Mouse (Mus musculus): ENCODE results near the gene Tmtc2.

The Tmtc2 gene

DNA sequence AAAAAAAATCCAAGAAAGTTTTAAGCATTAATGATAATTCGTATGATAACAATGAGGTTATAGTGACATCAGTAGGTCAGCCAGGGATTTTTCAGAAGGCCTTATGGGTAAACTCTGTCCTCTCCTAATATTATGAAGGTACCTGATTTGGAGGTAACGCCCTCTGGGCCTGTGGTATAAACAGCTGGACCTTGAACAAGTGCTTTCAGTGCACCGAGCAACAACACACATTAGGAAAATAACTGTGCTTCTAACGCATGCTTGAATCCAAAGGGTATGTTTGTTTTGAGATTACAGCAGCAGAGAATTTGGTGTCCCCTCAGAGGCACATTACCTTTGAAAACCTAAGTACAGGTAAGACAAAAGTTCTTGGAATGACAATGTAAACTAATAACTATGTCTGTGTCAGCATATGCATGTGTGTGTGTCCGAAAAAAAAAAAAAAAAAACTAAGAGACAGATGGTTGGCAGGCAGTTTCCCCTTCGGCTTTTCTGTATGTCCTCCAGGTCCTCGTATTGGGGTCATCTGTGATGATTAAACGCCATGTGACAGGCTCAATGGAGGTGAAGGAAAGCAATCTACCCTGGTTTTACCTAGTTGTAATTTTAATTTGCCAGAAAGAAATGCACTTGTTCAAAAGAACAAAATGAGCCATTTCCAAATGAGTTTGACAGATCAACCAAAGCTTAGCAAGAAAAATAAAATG is 6.3 kb downstream of the Tmtc2 start:
- peak; percentile 69; the same call in 1 of the 2 replicates for TF ChIP-seq GATA4 (IDR thresholded peaks at IDR 0.05; ENCODE audit: insufficient replicate concordance, low read length)

DNA sequence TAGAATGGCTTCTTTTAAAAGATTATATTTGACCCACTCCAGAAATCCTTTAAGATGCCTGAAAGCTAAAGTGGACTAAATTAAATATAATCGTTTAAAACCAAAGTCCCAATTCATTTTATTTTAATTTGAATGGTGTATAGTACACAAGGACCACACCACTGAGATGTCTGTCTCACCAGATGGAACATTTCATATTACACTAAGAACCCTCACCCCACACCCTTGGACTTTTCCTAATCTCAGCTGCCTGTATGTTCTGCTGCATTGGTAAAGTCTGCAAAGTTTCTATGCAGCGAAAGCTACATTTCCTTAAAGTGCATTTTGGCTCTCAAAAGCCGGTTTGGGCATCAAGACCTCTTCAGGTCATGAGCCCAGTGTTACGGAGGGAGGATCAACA is 12.7 kb downstream of the Tmtc2 start:
- TF ChIP-seq GATA4 (IDR thresholded peaks at IDR 0.05; ENCODE audit: insufficient replicate concordance, low read length) = no peak

DNA sequence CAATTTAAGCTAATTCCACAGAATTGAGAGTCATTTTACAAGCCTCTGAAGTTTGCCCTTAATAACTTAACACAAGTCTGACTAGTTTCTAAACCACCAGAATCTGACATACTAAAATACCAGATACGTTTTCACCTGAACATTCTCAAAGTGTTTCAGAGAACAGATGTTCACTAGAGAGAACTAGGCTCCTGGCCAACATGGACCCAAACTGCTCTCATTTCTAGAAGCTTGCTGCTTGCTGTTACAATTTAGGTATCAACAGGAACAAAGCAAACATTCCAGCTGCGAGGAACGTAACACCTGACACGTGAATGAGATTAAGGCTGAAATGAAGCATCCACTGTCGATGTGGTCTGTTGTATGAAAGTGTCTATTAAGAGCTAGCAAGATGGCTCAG is 16.7 kb downstream of the Tmtc2 start:
- no peak for TF ChIP-seq GATA4 (IDR thresholded peaks at IDR 0.05; ENCODE audit: insufficient replicate concordance, low read length)

DNA sequence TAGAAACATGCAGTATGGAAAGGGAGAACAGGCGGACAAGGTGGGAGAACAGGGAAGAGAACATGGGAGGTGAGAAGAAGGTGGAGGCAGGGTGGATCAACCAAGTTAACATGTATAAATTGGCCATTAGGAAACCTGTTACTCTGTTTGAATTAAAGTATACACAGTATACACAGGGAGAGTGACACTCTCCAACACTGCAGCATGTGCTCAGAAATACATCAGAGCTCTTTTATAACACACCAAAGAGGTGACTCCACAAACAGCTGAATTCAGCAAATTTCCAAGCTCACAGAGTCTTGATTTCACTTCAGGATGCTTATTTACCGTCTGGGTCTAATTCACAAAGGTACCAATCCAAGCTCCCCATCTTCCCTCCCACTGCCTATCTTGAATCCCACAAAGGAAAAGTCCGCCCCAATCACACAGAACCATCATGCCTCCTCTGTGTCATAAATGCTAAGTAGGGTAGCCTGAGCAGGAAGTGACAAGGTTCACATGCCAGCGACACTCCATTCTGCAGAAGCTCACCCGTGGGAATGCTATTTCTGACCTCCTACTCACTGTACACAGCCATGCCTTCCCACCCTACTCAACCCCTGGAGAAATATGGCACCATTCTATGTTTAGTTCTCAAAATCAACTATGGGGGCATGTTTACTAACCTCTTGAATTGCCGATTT is 17.2 kb downstream of the Tmtc2 start:
- TF ChIP-seq GATA4 (IDR thresholded peaks at IDR 0.05; ENCODE audit: insufficient replicate concordance, low read length) = no peak

DNA sequence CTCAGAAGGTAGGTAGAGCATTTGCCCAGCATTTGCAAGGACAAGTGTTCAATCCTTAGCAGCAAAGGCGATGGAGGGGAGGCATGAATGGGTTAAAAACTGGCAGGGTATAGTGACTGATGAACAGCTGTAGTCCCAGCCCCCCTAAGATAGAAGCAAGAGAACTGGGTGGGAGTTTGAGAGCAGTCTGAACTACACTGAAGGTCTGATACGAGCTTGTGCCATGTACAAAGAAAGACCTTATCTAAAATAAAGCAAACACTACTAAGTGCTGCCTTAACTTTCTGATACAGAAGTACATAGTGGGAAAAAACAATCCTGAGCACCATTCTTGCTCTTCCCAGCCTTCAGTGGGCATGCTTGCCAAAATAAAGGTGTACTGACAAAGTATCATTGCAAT is 20.1 kb downstream of the Tmtc2 start:
- no peak for TF ChIP-seq GATA4 (IDR thresholded peaks at IDR 0.05; ENCODE audit: insufficient replicate concordance, low read length)

DNA sequence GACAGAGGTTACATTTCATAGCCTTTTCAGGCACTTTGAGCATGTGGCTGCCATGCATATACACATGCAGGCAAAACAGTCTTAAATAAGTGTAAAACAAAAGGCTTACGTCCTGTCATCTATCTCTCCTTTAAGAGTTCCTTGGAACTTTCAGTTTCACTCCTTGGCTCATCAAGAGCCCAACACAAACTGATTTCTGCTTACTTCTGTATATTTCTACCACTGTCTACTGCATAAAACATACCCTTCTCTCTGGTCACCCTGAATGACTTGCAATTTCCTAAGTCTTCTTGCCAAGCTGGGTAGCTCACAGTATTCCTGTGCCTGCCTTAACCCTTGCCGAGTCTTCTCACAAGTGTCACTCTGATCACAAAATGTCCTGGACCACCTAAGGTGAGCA is 26.2 kb downstream of the Tmtc2 start:
- no peak for TF ChIP-seq GATA4 (IDR thresholded peaks at IDR 0.05; ENCODE audit: insufficient replicate concordance, low read length)

DNA sequence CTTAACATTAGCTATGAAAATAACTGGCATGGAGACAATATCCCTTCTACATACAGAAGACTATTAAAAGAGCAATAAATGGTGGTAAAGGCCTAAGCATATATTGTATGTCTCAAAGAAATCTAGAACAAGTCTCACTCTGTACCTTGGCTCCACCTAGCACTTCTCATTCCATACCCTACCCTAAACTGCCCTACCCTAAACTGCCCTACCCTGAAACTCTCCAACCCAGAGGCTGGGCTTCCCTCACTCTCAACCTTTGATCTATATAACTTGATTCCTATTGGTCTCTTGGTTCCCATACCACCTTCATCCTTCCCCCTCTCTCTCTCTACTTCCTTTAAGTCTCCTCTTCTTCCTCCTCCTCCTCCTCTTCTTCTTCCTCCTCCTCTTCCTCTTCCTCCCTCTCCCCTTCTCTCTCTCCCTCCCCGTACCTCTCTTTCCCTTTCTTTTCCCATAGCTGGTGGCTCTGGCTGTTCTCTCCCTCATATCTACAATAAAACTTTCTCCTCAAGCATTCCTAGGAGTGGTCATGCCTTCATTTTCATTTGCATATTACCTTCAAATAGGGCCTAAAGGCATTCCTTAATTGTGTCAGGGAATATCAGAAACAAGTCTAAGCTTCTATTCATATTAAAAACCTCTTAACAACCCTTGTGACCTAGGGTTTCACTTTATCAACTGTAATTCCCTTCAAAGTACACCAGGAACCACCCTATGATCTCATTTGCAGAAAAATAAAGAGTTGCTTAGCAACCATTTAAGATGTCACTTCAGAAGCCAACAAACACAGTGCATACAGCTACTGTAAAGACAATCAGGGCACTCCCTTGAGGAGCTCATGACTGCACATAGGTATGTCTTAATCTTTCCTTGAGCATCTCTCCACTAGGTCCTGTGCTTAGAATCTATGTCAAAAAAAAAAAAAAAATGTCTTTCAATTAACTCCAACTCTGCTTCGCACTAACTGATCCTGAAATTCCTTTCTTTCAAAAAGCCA is 29.9 kb downstream of the Tmtc2 start:
- no peak for TF ChIP-seq GATA4 (IDR thresholded peaks at IDR 0.05; ENCODE audit: insufficient replicate concordance, low read length)

DNA sequence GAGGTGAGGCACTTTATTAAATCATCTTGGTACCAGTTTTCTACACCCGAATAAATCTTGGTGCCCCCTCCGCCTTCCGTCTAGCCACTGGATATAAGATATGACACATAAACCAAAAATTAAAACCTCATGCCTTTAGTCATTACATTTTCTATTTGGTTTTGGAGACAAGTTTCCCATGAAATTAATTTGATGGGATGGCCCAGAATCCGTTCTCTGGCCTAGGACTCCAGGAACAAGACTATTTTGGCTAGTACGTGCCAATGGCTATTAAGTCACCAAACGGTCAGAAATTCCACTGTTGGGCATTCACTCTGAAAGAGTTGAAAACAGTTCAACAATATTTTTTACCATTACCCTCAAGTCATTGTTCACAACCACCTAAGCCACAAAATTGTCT is 32.2 kb downstream of the Tmtc2 start:
- TF ChIP-seq GATA4 (IDR thresholded peaks at IDR 0.05; ENCODE audit: insufficient replicate concordance, low read length) = no peak

DNA sequence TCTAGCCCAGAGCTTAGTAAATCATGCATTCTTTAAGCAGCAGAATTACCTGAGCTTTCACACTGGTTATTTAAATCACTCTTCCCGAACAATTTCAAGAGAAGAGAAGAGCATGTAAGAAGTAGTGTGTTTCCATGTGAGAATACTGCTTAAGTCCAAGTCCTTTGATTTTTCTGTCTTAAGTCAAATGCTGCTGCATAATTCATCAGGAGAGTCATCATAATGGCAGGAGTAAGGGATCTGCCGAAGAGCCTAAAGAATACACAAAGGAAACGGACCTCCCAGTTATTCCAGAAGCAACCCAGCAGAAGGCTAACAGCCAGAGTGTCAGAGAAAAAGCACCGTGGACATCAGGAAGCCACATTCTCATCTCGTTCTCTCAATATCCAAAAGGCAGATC is 34.6 kb downstream of the Tmtc2 start:
- TF ChIP-seq GATA4 (IDR thresholded peaks at IDR 0.05; ENCODE audit: insufficient replicate concordance, low read length) = no peak

DNA sequence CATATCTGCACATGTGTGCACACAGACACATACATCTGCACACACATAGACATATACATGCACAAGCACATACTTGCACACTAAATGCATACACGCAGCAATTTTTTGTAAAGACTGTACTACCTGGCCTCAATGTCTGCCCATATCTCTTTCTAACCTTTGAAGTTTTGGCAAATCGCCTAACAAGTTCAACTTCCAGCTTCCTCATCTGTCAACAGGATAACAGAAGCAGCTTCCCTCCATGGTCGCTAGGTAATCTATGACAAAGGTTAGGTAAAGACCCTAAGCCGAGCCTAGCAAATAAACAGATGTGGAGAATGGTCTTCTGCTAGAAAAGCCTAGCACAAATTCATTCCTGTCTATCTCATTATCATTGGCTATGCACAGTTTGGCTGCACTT is 37.3 kb downstream of the Tmtc2 start:
- TF ChIP-seq GATA4 (IDR thresholded peaks at IDR 0.05; ENCODE audit: insufficient replicate concordance, low read length) = no peak

DNA sequence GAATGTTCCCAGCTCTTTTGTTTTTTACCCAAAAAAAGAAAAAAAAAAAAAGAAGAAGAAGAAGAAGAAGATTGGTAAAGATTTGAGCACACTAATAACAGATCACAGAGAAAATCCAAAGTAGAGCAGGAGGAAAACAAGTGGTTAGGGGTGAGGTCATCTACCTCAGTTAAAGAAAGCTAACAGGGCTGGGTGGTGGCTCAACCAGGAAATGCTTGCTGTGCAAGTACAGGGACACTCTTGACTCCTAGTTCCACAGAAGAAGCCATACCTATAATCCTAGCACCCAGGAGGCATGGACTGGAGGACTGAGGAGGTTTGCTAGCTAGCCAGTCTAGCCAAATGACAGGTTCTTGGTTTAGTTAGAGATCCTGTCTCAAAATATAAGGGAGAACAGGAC is 38.4 kb downstream of the Tmtc2 start:
- TF ChIP-seq GATA4 (IDR thresholded peaks at IDR 0.05; ENCODE audit: insufficient replicate concordance, low read length) = no peak

DNA sequence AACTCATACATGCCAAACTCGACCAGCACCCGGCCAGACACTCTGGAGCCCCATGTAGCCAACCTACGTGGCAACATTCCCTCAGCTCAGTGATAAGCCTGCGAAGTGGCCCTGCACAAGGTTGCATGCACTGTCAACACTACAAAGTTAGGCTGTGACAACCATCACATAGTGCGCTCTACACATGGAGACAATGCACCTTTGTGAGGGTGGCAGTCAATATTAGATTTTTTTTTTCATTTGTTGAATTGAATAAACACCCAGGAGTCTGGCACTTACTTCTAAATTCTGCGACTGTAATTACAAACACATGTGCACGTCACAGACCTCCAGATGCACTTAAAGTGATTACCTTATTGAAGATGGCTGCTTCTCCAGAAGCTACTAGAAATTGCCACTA is 41.5 kb downstream of the Tmtc2 start:
- TF ChIP-seq GATA4 (IDR thresholded peaks at IDR 0.05; ENCODE audit: insufficient replicate concordance, low read length) = no peak

DNA sequence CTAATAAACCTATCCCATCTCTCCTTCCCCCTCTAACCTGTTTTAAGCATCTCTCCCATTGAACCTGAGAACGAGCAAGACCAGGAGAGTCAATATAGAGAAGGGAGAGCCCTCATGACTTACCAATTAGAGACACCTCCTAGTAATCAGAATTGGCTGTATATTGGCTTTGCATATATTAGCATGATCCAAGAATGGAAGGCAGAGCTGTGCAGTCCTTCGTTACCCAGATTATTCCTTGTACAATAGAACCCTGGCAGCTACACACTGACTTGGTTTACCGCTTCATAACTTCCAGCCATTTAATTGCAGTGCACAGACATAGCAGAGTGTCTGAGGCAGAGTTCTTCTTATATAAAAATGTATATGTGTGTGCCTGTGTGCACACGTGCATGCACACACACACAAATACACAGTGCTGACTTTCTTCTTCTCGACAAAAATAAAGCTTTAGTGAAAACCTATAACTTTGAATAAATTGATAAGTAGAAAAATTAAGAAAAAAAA is 42.2 kb downstream of the Tmtc2 start:
- no peak for TF ChIP-seq GATA4 (IDR thresholded peaks at IDR 0.05; ENCODE audit: insufficient replicate concordance, low read length)

DNA sequence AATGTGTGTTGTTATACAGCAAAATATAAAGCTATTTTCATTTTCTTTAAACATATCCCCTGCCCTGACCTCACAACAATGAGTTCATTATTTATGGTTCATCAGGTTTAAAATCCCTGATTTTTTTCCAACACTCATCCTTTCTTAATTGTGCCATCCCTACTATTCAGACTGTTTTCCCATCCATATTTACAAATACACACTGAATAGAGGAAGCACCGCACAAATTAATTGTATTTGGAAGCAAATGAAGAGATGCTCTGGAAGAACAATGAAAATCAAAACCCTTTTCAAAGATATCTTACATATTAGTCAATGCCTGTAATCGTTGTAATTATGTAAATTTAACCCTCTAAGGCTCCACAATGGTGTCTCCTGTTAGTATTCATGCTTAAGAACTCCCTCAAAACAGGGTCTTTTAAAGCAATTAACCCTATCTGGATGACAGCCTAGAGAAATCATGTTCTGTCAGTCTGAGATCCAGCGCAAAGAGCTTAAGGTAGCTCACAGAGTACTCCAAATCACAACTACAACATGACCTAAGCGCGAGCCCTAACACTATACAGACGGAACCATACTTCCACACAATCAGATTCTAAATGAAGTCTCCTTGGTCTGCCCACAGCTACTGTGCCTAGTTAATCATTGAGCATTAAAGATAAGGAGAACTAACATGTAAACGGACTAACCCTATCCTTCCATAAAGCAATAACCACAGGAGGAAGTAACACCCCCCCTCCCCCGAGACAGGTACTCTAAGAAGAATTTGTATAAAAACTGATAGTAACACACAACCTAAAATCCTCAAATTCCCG is 43.0 kb downstream of the Tmtc2 start:
- no peak for TF ChIP-seq GATA4 (IDR thresholded peaks at IDR 0.05; ENCODE audit: insufficient replicate concordance, low read length)
